Mouse (Mus musculus): Measurements from ENCODE around the gene Siah3. TPM values are rescaled to one million over a fixed set of nuclear protein-coding genes. Genes with fewer than 3 reads are reported as not detected.

Siah3 gene
- polyA plus RNA-seq, 1 experiment from 2014 or later = 0.35 TPM

Other genes with a start within 250 kb of the Siah3 start
- gene Cpb2, start 213.7 kb upstream of the Siah3 start, polyA plus RNA-seq (2015; fragmentation: Nextera tagmentation; extraction: Ambion mirVana) = 1.4 TPM in 1 of 2 replicates, not detected in the other
- 39.1 and 42.5 TPM in 2 replicates for gene Zc3h13, start 171.6 kb upstream of the Siah3 start, polyA plus RNA-seq (2015; fragmentation: Nextera tagmentation; extraction: Ambion mirVana)
- not detected in 2 replicates for gene Spert, start 137.1 kb downstream of the Siah3 start, polyA plus RNA-seq (2015; fragmentation: Nextera tagmentation; extraction: Ambion mirVana)
- gene Erich6b, start 186.3 kb downstream of the Siah3 start, polyA plus RNA-seq (2015; fragmentation: Nextera tagmentation; extraction: Ambion mirVana) = not detected in 2 replicates